Mouse (Mus musculus) layer of hippocampus, adult 9-11 months (tissue): ENCODE measurements around the gene Nek8.
"Not testable (repeated sequence)": the region's sequence is repeated elsewhere in the genome, so short reads cannot be mapped to it uniquely, and the experiment has no call there.

Experiments used
- DNase-seq: peaks from one replicate; pipeline ENCODE4 v3.0.0; 2022

Nek8 gene

DNA sequence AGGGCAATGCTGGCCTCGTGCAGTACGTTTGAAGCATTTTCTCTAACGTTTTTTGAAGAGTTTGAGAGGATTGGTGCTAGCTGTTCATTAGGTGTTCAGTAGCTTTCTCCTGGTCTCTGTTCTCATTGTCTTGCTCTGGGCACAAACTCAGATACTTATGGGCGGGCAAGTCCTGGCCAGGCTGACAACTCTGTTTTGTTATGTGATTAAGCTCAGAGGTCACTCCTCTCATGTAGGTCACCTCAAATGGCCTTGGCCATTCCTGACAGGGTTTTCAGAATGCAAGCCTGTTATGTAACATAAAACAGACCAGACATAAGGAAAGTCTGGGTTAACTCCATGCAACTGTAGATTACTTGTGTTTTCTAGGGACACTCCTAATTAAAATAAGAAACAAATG lies 38.9 kb downstream of the Nek8 start:
- DNase-seq, result no peak

DNA sequence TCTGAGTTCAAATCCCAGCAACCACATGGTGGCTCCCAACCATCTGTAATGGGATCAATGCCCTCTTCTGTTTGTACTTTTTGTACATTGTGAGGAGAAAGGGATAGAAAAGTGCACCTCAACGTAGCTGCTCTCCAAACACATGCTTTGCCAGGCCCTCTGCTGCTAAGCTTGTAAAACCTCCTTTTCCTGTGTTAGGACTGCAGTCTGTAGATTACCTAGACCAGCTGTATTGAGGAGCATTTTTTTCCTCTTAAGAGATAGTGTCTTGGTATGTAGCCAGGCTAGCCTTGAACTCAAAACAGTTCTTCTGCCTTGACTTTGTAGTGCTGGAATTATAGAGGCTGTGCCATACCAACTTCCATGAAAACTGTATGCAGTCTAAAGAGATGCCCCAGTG lies 40.3 kb downstream of the Nek8 start:
- DNase-seq, result no peak

DNA sequence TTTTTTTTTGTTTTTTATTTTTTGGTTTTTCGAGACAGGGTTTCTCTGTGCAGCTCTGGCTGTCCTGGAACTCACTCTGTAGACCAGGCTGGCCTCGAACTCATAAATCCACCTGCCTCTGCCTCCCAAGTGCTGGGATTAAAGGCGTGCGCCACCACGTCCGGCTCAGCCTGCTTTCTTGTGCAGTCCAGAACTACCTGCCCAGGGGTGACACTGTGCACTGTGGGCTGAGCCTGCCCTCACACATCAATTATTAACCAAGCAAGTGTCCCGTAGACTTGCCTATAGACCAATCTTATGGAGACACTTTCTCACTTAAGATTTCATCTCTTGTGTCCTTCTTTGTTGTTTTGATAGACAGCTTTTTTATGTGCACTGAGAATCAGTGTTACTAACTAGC lies 41.2 kb downstream of the Nek8 start:
- DNase-seq, result not testable (repeated sequence)

DNA sequence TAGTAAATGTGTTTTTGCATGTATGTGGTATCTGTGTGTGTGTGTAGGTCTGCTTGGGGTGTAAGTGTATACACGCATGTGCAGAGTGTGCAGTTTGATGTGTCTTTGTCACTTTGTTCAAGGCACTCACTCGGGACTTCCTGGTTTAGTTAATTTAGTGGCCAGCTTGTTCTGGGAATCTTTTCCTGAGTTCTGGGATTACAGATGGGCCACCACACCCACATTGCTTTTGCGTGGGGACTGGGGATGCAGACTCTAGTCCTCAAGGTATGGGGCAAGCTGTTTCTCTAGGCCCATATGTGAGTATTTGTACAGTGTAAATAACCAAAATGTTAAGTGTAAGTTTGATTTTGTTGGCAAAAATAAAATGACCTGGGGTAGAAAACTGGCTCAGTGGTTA lies 42.1 kb downstream of the Nek8 start:
- peak; percentile 45 for DNase-seq

DNA sequence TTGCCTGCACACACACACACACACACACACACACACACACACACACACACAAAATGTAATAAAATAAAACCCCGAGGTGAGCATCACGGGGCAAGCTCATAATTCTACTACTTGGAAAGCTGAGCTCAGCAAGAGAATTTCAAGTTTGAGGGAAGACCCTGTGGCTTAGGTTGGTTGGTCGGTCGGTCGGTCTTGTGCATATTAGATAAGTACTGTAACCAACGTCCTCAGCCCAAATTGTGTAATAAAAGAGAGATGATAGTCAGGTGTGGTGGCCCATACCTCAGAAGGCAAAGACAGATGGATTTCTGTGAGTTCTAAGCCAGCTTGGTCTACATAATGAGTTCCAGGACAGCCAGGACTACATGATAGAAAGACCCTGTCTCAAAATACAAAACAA lies 42.6 kb downstream of the Nek8 start:
- DNase-seq, result no peak

DNA sequence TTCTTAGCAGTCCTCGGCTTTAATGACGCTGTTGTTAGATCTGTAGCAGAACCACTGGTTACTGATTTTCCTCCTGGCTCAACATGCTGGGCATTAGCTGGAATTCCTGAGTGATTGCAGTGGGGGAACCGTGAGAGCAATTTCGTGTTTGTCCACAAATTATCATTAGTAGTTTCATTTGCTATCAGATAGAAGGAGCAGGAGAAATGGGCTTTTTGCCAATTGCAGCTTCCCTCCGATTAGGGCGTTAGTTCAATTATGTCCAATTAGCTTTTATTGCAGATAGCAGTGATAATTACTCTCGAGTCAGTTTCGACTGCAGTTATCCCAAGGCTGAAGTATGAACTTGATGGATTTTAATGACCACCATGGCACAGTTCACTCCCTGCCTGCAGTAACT lies 47.0 kb downstream of the Nek8 start:
- no peak for DNase-seq

DNA sequence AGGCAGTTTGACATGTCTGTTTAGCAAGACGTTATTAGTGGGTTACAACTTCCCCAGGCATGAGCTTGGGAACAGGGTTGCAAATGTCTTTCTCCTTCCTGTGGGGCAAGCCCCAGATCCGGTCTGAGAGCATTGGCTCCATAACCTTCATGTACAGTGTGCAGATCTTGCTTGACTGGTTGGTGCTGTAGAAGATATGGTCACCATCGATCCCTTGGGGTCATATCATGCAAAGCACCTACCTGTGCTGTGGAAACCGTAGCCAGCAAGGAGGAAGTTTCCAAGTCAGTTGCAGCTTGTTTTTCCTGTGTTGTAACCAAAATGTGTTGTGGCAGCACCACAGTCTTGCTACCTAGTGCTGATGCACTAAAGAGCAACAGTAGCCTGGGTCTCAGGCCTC lies 49.7 kb downstream of the Nek8 start:
- no peak for DNase-seq

DNA sequence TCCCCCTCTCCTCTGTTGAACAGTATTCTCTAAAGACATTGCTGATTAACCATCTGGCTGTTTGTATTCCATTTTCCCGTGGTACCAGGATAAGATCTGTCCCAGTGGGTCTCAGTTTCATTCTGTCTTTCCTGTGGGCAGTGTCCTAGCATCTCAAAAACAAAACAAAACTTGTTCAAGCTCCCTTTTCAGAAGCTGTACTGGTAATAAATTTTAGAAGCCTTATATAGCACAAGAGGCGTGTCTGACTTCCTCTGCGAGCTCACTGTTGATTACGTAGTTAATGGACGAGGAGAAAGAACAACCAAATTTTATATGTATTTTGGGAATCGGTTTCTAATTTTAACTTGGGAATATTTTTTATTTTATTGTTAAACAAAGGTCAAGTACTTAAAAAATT lies 50.8 kb downstream of the Nek8 start:
- DNase-seq, result no peak

DNA sequence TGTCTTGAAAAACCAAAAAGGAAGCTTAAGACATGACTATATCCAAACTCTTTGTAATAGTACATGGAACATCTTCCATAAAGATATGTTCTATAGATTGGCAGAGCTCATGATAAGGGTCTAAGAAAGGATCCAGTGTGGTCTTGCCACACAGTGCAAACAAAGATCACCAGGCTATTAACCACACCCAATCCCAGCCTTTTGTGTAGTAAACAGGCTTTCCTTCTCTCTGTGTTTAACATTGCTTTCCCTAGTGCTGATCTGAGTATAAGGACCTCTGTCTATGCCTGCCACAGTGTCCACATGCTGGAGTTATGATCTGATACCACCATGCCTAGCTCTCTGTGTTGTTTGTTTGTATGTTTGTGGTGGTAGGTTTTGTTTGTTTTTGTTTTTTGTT lies 52.7 kb downstream of the Nek8 start:
- no peak for DNase-seq

DNA sequence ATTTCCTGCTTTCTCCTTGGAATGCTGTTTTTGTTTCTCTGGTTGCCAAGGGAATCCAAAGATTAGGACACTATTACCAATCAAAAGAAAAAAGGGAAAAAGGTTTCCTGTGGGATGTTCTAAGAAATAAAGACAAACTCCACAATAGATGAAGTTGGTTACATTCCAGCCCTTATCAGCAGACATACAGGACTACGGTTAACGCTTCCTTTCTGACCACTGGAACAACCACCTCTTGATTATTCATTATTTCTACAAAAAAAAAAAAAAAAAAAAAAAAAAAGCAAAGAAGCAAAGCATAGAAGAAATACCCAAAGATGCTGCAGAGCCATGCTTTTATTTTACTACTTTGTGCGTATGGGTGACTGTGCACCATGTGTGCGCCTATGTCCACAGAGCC lies 53.7 kb downstream of the Nek8 start:
- no peak for DNase-seq

DNA sequence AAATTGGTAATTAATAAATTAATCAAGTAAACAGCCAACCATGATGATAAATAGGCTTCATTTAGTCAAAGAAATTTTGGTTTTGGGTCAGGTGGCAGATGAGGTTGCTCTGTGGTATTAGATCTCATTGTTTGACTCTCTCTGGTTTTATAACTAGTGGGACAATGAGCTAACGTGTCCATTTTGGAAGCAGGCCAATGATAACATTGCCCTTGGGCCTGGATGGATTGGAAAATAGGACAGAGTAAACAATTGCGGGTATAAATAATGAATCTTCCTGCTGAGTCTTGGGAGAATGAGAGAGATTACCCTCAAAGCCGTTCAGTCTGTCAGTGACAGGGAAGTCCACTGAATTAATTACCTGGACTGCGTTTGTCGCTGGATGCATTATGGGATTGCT lies 55.3 kb downstream of the Nek8 start:
- no peak for DNase-seq

DNA sequence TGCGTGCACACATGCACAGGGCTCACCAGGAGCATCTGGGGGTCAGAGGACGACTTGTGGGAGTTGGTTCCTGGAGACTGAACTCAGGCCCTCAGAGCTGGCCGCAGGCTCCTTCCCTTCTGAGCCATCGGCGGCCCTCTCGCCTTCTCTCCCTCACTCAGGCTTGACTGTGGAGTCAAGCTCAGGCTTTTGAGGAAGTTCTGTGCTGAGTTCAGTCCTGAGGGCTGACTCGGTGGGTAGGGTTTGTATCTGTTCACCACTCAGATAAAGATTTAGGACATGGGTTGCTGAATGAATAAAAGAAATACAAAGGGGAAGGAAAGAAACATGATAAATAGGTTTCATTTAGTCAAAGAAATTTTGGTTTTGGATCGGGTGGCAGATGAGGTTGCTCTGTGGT lies 56.6 kb downstream of the Nek8 start:
- no peak for DNase-seq

DNA sequence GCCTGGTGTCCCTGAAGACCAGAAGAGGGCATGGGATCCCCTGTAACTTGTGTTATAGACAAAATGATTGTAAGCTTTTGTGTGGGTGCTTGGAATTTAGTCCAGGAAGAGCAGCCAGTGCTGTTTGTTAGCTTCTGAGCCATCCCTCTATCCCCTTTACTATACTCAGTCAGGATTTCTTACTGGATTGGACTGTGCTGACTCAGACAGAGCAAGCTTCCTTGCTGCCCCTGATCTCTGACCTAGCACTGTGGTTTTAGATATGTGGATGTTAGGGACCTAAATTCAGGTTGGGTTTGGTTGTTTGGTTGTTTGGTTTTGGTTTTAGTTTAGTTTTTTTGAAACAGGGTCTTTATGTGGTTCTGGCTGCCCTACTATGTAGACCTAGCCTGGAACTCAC lies 58.0 kb downstream of the Nek8 start:
- DNase-seq, result no peak

DNA sequence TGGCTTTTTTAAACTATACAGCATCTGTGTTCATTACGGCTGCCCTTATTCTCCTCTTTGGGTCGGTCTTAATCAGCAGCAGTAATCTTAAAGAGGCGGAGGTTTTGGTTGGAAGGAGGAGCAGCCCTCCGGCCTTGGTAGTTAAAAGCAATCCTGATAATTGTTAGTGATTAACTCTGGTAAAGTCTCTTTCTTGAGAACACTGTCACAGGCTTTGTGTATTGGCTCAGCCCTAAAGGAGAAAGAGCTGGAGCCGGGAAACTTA lies 60.4 kb downstream of the Nek8 start:
- no peak for DNase-seq
